Mouse (Mus musculus) testis, postnatal 14 days (tissue): ENCODE data around the gene Stx16.

Experiments
- DNase-seq: peaks from one replicate; pipeline ENCODE4 v3.0.0; 2021; ENCODE audit warnings: low spot score

Stx16 gene

GRCm38 (mm10) chr2:174076433-174076824 lies 321 bp downstream of the Stx16 start:
- no peak for DNase-seq

- peak; percentile 27 for DNase-seq
These were observed 1.0 kb downstream of the Stx16 start for GRCm38 (mm10) chr2:174077004-174077695.

- DNase-seq = no peak
These were observed 1.7 kb downstream of the Stx16 start for GRCm38 (mm10) chr2:174077776-174078338.

- DNase-seq = no peak
These were observed 5.7 kb downstream of the Stx16 start for GRCm38 (mm10) chr2:174081833-174082232.

GRCm38 (mm10) chr2:174082380-174082918 lies 6.3 kb downstream of the Stx16 start:
- DNase-seq = no peak

GRCm38 (mm10) chr2:174095086-174095485 lies 19.0 kb downstream of the Stx16 start:
- DNase-seq = no peak

GRCm38 (mm10) chr2:174102399-174102798 lies 26.3 kb downstream of the Stx16 start:
- no peak for DNase-seq

GRCm38 (mm10) chr2:174103527-174103926 lies 27.4 kb downstream of the Stx16 start:
- DNase-seq = no peak

GRCm38 (mm10) chr2:174107375-174107774 lies 31.3 kb downstream of the Stx16 start:
- DNase-seq = no peak

GRCm38 (mm10) chr2:174109991-174110782 lies 34.1 kb downstream of the Stx16 start, which contains the start of gene Npepl1:
TSS of gene Npepl1 (plus strand) at chr2:174110349.
- DNase-seq = peak; percentile 65

- DNase-seq = peak; percentile 58
These were observed 34.9 kb downstream of the Stx16 start for GRCm38 (mm10) chr2:174110783-174111549.

- DNase-seq = no peak
These were observed 36.8 kb downstream of the Stx16 start for GRCm38 (mm10) chr2:174112931-174113330.

- no peak for DNase-seq
These were observed 38.2 kb downstream of the Stx16 start for GRCm38 (mm10) chr2:174114148-174114864.

- DNase-seq = no peak
These were observed 40.8 kb downstream of the Stx16 start for GRCm38 (mm10) chr2:174116929-174117328.

GRCm38 (mm10) chr2:174118141-174118540 lies 42.0 kb downstream of the Stx16 start:
- no peak for DNase-seq

GRCm38 (mm10) chr2:174119259-174119658 lies 43.2 kb downstream of the Stx16 start:
- DNase-seq = no peak

- DNase-seq = no peak
These were observed 44.5 kb downstream of the Stx16 start for GRCm38 (mm10) chr2:174120631-174121030.

- no peak for DNase-seq
These were observed 45.4 kb downstream of the Stx16 start for GRCm38 (mm10) chr2:174121411-174121947.

GRCm38 (mm10) chr2:174122331-174122730 lies 46.2 kb downstream of the Stx16 start:
- DNase-seq = no peak

GRCm38 (mm10) chr2:174123731-174124130 lies 47.6 kb downstream of the Stx16 start:
- DNase-seq = no peak
